Mouse (Mus musculus): ENCODE data around the gene Iqgap1.

The Iqgap1 gene

DNA sequence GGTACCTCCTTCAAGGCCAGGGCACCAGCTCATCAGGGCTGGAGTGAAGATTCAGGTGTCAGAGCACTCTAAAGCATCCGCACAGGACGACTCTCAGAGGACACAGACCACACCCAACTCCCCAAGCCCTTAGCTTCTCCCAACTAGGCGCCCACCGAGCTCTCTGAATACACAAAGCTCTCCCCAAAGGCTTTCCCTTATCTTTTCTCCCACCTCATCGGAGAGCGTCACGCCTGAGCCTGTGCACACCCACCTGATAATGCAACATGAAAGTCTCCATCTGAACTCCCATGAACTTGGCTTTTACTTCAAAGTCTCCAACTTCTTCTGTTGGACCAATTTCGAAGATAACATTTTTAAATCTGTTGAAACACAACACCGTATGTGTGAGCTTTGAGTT, 109.0 kb downstream of the Iqgap1 start:
- in situ Hi-C loops (cut with MboI): no loop called here

DNA sequence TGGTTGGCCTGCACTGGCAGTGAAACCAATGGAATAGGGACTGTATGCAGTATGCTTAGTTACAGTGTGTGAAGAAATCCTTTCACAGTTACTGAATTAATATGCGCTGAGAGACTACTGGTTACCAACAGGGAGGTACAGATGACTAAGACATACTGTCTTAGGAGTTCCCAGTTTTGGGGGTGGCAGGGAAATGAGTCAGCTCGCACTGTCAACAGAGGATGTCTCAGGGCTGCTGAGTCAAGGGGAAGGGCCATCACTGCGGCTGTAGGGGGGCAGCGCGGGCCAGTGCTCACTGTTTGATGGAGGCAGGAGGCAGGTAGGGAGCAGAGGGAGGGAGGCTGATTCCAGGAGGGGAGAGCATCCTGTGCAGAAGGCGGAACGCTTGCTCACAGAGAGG, 110.5 kb downstream of the Iqgap1 start:
- in situ Hi-C loops (cut with MboI): no loop called here

DNA sequence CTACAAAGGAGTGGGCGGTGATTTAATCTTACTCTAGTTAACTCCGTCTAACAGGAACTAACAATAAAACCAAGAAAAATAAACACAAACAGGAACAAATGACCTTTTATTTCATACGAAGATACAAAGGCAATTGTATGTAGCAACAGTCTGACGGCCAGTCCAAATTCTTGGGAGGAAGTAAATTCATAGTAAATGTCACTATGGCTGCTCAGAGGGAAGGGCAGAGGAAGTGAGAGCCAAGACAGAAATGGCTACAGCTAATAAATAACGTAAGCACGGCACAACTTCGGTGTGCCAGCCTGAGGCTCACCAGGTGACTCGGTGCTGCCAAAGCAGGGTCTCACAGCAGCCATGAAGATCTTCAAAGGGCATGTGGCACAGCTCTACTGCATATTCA, 114.3 kb downstream of the Iqgap1 start:
- in situ Hi-C loops (cut with MboI): no loop called here

DNA sequence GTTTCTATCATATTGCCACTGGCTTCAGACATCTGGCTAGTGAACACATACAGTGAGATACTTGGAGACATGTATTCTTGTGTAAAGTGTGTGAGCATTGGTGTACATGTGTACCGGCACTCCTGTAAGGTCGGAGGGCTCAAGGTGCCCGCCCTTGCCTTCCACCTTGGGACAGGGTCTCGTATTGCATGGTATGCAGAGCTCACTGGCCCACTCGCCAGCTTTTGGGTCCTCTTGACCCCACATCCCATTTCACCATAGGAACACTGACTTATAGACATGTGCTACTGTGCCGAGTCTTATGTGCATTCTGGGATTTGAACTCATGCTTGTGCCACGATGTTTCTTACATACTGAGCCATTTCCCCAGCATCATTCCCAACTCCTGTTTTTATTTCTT, 115.4 kb downstream of the Iqgap1 start:
- in situ Hi-C loops (cut with MboI): no loop called here

DNA sequence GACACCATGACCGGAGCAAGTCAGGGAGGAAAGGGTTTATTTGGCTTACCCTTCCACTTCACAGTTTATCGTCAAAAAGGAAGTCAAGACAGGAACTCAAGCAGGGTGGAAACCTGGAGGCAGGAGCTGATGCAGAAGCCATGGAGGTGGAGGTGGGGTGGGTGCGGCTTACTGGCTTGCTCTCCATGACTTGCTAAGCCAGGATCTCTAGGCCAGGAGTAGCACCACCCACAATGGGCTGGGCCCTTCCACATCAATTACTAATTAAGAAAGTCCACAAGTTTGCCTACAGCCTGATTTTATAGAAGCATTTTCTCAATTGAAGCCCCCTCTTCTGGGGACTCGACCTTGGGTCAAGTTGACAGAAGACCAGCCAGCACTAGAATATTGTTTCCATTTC, 121.7 kb downstream of the Iqgap1 start:
- in situ Hi-C loops (cut with MboI): no loop called here

DNA sequence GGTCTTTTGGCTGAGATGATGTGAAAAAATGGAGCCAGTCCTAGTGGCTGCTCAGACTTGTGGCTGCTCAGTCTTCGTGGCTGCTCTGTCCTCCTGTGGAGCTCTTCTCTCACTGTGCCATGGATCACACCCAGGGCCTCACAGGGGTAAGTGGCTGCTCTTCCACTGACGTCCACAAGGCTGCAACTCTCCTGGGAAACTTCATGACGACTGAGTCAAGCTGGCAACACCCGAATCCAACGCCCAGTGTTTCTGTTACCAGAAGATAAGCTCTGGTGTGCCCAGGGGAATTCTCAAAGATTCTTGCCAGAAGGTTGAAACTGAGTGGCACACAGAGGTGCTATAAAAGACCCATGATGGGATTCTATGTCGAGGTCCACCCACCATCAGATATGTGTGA, 123.3 kb downstream of the Iqgap1 start:
- in situ Hi-C loops (cut with MboI): no loop called here

DNA sequence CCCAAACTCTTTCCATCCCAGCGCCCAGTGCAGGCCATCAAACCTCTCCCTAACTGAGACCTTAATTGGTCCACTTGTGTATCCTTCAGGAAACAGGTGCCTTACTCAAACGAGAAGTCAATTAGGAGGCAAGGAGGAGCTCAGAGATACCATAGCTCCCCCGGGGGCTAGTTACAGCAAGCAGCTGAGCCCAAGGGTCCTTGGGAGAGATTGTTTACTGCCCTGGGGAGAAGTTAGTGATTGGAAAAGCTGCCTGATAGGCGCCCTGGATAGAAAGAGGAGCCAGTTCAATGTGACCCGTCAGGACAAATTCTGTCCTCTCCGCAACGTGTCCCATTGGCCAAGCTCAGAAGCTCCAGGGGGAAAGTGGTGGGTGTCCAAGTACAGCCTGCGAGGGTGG, 126.1 kb downstream of the Iqgap1 start:
- in situ Hi-C loops (cut with MboI): no loop called here

DNA sequence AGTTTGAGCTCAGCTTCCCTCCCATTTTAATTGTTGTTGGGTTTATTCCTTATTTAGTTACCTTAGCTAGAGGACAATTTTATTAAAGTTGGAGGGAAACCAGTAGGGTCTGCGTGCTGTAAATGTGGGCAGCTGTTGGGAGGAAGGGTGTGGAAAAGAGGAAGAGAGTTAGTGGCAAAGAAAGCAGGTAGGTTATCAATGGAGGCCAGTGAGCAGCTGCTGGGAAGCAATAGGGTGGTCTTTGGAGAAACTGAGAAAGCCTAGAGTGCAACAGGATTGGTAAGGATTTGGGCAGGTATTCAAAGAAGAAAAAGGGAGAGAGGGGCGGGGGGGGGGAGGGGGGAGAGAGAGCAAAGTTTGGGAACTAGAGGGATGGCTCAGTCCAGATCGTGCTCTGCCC, 126.8 kb downstream of the Iqgap1 start:
- in situ Hi-C loops (cut with MboI): no loop called here

DNA sequence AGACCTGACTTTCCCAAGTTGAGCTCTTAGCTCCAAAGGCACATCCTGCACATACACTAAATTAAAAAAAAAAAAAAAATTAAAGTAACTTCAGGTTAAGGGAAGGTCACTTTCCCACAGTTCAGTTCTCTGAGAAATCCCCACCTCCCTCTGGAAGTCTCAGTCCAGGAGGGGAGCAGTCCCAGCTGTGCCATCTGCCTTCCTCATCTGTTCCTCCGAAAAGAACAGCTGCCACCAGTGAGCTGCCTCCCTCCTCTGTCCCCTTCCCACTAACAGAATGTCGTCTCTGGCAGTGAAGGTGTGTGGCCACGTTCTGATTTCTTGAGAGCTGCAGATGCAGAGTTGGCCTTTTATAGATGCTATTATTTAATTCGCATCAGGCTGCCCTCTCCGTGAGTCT, 127.9 kb downstream of the Iqgap1 start:
- in situ Hi-C loops (cut with MboI): no loop called here

DNA sequence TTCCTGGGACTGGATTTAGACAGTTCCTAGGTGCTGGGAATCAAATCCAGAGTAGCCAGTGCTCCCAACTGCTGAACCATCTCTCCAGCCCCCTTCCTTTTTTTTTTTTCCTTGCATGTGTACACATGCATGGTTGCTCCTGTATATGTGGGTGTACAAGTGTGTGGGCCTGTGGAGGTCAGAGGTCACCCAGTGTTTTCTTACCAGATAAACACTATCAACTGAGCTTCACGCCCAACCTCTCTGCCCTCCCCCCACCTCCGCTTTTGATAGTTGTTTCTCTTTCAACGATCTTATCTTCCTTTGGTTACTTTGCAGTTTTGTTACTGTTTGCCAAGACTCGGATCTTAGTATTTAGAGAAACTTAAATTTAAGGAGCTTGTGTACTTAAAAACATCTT, 128.9 kb downstream of the Iqgap1 start:
- in situ Hi-C loops (cut with MboI): no loop called here

DNA sequence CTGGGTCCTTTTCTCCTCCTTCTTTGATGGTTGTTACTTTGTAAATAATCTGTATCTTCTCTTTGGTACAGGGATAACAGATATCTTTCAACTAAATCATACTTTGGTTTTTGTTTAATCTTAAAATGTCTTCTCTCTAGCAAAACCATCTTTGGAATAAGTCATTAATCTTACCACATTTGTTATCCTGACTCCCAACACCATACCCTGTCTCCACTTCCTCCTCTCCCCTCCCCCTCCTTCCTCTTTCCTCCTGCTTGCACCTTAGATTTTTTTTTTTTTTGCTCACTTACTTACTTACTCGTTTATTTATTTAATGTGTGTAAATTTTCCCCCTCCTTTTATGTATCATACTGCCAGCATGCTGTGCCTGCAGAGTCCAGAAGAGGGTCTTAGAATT, 129.4 kb downstream of the Iqgap1 start:
- in situ Hi-C loops (cut with MboI): no loop called here

DNA sequence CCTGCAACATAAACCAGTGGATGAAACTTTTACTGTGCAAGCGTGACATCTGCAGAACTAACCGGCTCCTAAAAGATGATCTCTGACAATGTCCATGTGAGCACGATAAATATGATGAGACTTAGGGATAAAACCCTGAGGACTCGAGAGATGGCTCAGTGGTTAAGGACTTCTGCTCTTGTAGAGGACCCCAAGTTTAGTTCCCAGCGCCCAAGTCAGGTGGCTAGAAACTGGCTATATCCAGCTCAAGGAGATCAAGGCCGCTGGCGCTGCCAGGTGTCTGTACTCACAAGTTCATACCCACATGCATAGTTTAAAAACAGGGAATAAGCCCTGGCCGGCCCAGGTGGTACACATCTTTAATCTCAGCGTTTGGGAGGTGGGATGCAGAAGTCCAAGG, 133.3 kb downstream of the Iqgap1 start:
- in situ Hi-C loops (cut with MboI): no loop called here

DNA sequence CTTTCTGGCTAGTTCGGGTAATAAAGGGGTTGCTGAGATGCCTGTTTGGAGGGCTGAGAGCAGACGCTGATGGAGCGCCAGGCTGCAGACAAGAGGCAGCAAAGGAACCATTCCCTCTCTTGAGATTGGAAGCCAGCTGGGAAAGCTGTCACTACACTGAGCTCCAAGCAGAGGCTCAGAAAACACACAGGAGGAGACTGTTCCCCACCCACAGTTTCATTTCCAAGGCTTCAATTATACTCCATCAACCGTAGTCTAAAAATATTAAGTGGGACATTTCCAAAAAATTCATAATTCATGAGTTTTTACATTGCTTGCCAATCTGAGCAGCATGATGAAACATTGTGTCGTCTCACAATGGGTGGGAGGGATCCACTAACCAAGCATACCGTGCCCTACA, 134.6 kb downstream of the Iqgap1 start:
- in situ Hi-C loops (cut with MboI): no loop called here

DNA sequence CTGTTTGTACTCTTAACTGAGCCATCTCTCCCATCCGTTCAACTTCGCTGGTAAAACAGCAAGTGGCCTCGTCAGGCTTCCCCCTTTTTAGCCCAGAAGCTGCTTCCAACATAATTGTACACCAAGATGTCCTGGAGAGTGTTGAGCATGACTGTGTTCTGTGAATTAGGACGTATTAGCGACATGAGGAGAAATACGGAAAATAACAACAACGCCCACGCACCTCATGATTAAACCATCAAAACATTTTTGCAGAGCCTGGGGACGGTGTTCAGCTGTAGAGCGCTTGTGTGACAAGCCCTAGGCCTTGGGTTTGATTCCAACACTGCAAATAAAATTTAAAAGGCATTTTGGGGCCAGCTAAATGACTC, 136.6 kb downstream of the Iqgap1 start:
- in situ Hi-C loops (cut with MboI): no loop called here

DNA sequence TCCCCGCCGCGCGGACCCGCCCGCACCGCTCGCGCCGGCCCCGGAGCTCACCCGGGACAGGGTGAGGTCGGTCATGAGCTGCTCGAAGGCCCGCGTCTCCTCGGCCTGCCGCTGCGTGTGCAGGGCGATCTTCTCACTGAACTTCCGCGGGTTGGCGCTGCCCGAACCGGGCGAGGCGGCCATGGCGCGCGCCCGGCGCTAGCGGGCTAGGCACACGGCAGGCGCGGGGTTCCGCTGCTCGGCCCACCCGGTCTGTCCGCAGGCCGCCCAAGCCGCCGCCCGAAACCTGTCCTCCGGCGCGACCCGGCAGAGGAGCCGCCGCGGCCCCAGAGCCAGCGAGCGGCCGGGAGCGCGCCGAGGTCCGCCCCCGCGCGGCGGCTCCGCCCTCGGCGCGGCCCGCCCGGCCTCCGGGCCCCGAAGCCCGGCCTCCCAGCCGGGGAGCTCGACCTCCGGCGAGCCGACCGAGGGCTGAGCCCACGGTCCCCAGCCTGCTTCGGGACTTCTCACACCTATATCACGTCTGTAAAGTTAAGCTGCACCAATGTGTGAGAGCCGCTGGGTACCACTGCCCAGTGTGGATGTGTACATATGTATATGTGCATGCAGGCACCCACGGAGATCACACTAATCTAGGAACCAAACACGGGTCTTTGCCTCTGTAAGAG, 137.1 kb downstream of the Iqgap1 start, which contains the start of gene Crtc3:
Gene Crtc3 (minus strand): TSS at position 322 of the 665 bp plus-strand sequence.
- in situ Hi-C loops (cut with MboI): no loop called here

DNA sequence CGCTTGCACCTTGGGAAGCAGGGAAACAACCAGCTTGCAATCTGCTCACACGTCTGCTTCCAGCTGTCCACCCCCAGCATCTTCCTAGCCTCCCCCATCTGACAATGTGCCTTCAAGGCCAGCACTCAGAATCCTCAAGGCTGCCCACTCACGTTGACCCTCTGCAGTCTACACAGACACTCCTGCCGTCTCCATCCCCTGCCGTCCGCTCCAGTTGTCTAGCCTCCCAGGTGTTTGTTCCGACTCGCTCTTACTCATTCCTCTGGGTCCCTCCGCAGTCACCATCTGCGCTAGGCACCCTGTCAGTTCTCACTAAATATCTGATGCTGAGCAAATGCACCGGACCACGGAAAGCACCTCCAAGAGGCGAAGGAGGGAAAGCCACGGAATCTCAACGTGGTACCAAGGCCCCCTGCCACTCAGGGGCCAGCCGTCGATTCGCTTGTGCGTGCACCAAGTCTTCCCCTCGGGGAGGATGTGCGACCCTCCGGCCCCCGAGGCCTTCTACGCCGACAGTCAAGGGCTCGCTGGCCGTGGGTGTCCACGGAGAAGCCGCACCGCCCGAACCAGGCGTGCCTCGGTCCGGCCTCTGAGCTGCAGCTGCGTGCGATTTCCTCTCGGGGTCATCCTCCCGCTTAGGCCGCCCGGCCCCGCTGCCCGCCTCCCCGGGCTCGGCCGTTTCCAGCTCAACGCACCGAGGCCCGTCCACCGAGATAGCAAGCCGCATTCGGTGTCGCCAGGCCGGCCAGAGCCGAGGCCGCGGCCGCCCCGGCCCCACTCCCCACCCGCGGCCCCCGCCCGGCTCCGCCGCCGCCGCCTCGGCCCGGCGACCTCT, 137.8 kb downstream of the Iqgap1 start:
- in situ Hi-C loops (cut with MboI): no loop called here

DNA sequence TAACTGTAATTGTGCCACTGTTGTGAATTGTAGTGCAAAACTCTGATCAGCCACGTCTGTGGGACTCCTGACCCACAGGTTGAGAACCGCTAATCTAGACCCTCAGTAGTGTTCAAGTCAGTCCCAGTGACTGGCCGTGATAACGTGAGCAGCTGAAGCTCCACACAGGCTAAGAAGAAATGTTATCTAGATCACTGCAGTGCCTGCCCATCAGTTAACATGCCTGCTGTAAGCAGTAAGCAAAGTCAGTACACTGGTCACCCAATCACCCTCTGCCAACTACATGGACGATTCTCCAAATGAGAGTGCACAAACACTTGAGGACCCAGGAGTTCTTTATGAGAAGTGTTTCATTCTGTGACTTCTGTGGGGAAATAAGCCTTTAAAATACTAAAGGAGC, 140.1 kb downstream of the Iqgap1 start:
- in situ Hi-C loops (cut with MboI): no loop called here

DNA sequence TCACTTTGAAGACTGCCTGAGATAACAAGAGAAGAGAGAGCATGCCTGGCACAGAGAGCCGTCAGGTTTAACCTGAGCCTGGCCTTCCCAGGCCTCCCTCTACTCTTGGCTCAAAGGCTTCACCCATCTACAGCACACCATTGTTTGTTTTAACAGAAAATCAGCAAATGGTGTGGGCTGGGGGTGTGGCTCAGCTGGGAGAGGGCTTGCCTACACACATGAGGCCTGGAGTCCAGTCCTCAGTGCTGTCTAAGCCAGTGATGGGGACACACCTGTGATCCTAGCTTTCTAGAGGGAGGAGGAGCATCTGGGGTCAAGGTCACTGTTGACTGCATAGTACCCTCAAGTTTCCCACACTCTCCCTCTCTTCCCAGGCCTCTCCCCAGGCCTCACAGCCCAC, 143.1 kb downstream of the Iqgap1 start:
- in situ Hi-C loops (cut with MboI): no loop called here

DNA sequence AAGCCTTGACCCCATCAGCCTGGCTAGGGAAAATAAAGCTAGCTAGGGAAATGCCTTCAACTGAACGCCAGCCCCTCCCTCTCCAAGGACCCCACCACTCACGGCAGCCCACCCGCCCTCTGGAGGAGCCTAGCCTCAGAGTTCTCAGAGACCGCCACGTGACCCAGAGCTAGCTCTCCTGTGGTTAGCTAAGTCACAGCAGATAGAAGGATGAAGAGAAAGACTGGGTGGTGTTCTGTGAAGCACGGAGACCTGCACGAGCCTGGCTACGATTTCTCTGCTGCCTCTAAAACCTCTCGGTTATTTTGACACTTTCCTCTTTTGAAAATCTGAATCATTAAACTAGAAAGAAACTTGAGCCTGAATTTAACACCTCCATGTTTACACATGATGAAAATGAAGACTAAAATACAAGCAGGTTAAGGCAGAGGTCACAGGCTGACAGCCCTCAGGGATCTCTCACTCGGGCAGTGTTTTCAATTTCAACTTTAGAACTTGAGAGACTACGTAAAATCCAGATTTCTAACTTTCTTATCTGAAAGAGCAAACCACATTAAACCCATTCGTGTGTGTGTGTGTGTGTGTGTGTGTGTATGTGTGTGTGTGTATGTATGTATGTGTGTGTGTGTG, 145.4 kb downstream of the Iqgap1 start:
- in situ Hi-C loops (cut with MboI): no loop called here

DNA sequence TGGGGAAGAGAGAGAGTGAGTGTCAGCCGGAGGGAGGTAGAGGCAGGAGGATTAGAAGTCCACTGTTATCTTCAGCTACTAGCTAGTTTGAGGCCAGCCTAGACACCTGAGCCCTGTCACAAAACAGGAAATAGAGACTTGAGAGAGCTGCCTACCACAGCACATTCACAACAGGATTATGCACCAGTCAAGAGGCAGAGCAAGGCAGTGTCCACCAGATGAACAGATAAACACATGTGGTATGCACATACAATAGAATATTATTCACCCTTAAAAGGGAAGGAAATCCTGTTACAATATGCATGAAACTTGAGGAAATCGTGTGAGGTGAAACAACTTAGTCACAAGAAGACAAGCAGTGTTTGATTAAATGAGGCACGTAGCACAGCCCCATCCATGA, 153.5 kb downstream of the Iqgap1 start:
- in situ Hi-C loops (cut with MboI): no loop called here

DNA sequence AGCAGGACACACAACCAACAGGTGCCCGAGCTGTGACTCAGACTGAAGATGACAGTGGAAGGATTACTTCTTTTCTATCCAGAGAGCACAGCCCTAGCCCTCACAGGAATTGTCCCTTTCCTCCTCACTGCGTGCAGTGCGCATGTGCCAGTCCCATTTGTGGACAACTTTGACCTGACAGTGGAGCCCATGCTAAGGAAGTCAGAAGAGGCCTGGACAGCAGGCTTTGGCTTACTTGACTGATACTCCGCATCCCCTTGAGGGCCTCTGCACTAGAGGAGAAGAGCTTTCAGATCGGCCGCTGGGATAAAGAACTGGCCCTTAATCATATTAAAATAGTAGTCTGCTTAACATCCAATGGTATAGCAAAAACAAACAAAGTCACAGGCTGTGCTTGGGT, 154.9 kb downstream of the Iqgap1 start:
- in situ Hi-C loops (cut with MboI): no loop called here

DNA sequence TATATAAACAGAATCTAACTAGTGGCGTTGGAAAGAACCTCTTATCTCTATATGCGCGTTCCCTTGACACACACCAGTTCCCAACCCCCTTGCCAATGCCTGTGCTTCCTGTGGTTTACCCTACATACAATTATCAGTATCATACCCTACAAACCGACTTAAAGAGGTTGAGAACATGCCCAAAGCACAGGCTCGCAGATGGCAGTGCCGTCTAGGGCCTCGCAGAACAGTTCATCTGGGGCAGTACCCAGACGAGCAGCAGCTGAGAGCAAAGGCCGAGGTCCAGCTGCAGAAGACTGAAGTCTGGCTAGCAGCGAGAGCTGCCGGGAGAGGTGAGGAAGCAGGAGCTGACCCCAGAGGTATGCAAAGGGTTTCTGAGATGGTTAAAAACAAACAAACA, 158.6 kb downstream of the Iqgap1 start:
- in situ Hi-C loops (cut with MboI): no loop called here

DNA sequence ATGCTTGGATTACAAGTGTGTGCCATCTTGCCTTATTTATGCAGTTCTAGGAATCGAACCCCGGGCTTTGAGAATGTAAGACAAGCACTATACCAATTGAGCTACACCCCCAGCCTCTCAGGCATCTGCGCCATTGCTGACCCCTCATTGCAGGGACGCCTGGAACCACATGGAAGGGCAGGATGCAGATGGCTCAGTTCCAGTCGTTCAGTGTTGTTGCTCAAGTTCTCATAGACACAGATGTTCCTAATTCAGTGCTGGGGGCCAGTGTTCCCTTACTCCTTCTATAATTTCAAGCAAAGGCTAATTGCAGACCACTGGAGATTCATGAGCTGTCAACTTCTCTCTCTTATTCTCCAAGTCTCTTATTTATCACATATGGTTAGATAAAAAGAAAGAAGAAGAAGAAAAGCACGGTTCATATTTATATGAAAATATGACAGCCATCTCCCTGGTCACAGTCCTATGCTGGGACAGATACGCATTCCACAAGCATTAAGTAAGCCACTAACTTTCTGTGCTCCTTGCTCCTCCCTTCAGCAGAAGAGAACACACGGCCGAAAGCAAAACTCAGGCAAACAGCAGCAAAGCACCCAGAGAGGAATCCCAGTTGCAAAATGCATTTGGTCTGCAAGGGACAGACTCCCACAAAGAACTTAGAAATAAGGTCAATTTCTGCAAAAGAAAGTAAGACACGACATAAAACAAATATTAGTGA, 159.4 kb downstream of the Iqgap1 start:
- in situ Hi-C loops (cut with MboI): no loop called here
